25 mouse cellular contexts compared by ENCODE assay signal in genomic region chr3:58992122-58992521, GRCm38 (mm10). TPM values are rescaled to one million over a fixed set of nuclear protein-coding genes. Genes with fewer than 3 reads are reported as not detected.
A peak's percentile ranks its signal among the peaks of the same experiment; 100 is the strongest.
DNase-seq lines count a peak whose midpoint lies in the region; ATAC-seq and TF ChIP-seq lines count a peak whose summit lies in the region.
"Had no signal": no experiment of that assay in that cellular context is flagged by ENCODE, and none has a peak within 500 bp of the region (broad histone marks: within the 10 kb centered on the region; RNA-seq: fewer than 3 reads in every experiment).

No protein-coding gene starts in this region.

- H3K27ac ChIP-seq in forebrain, postnatal 0 days (ENCODE audit: low read depth, low read length): no peak overlapping the region
- H3K27ac ChIP-seq in forebrain, embryonic 15.5 days (replicated peaks): no peak overlapping the region
- H3K27ac ChIP-seq in midbrain, embryonic 11.5 days (ENCODE audit: low read depth, low read length): no peak overlapping the region
- H3K27ac ChIP-seq in midbrain, embryonic 10.5 days (replicated peaks): no peak overlapping the region
- no peak overlapping the region for H3K27ac ChIP-seq in midbrain, embryonic 16.5 days (ENCODE audit: low read length)
- H3K27ac ChIP-seq in lung, postnatal 0 days (ENCODE audit: low read length): no peak overlapping the region
- H3K27ac ChIP-seq: embryonic facial prominence, embryonic 12.5 days; heart, embryonic 10.5 days; limb, embryonic 12.5 days; neural tube, embryonic 15.5 days had no signal

- no peak for TF ChIP-seq EP300 in lung, postnatal 0 days (IDR thresholded peaks at IDR 0.05)

- no peaks in the 10 kb centered on the region for H3K4me1 ChIP-seq in forebrain, postnatal 0 days (ENCODE audit: insufficient read depth)
- H3K4me1 ChIP-seq in forebrain, embryonic 15.5 days: no peaks in the 10 kb centered on the region
- no peaks in the 10 kb centered on the region; the same call in 1 of the 2 replicates for H3K4me1 ChIP-seq in midbrain, embryonic 11.5 days (ENCODE audit: control insufficient read depth, insufficient read depth, low read length)
- H3K4me1 ChIP-seq in midbrain, embryonic 10.5 days: peaks cover 5% of the 10 kb centered on the region; the same call in 1 of the 2 replicates
- H3K4me1 ChIP-seq in midbrain, embryonic 16.5 days (ENCODE audit: control insufficient read depth, insufficient read depth, low read length): peaks cover 4% of the 10 kb centered on the region; the same call in 1 of the 2 replicates
- no peaks in the 10 kb centered on the region for H3K4me1 ChIP-seq in lung, postnatal 0 days (ENCODE audit: insufficient read depth, low read depth, low read length)
- H3K4me1 ChIP-seq: embryonic facial prominence, embryonic 12.5 days; heart, embryonic 10.5 days; limb, embryonic 12.5 days; neural tube, embryonic 15.5 days had no signal

- no peak for TF ChIP-seq CTCF in forebrain, postnatal 0 days (IDR thresholded peaks at IDR 0.05; ENCODE audit: low read depth)
- TF ChIP-seq CTCF in lung, postnatal 0 days (IDR thresholded peaks at IDR 0.05): no peak

- ATAC-seq in forebrain, postnatal 0 days: peak; percentile 29; the same call in 1 of the 2 replicates
- no peak for ATAC-seq in forebrain, embryonic 15.5 days (replicated peaks)
- ATAC-seq in midbrain, embryonic 11.5 days (ENCODE audit: low FRiP score): no peak
- ATAC-seq in midbrain, embryonic 16.5 days: peak; percentile 80
- no peak for ATAC-seq in lung, postnatal 0 days
- ATAC-seq: intestine, embryonic 16.5 days; liver, postnatal 0 days; Patski had no signal

- no peaks in the 10 kb centered on the region for H3K36me3 ChIP-seq in forebrain, postnatal 0 days (ENCODE audit: insufficient read depth)
- H3K36me3 ChIP-seq in forebrain, embryonic 15.5 days: no peaks in the 10 kb centered on the region
- H3K36me3 ChIP-seq in midbrain, embryonic 11.5 days (ENCODE audit: control insufficient read depth, insufficient read depth, low read length): no peaks in the 10 kb centered on the region
- H3K36me3 ChIP-seq in midbrain, embryonic 10.5 days: no peaks in the 10 kb centered on the region
- no peaks in the 10 kb centered on the region for H3K36me3 ChIP-seq in midbrain, embryonic 16.5 days (ENCODE audit: control insufficient read depth, insufficient read depth, low read length)
- H3K36me3 ChIP-seq in lung, postnatal 0 days (ENCODE audit: insufficient read depth, low read length): no peaks in the 10 kb centered on the region
- H3K36me3 ChIP-seq: embryonic facial prominence, embryonic 12.5 days; G1E; heart, embryonic 10.5 days; limb, embryonic 12.5 days; neural tube, embryonic 15.5 days had no signal

- no peak overlapping the region for H3K4me2 ChIP-seq in forebrain, postnatal 0 days (ENCODE audit: low read depth)
- H3K4me2 ChIP-seq in forebrain, embryonic 15.5 days (replicated peaks): no peak overlapping the region
- H3K4me2 ChIP-seq in midbrain, embryonic 11.5 days: no peak overlapping the region
- no peak overlapping the region for H3K4me2 ChIP-seq in midbrain, embryonic 16.5 days (ENCODE audit: low read length)
- no peak overlapping the region for H3K4me2 ChIP-seq in lung, postnatal 0 days (replicated peaks; ENCODE audit: low read depth, low read length)
- H3K4me2 ChIP-seq: embryonic facial prominence, embryonic 12.5 days; limb, embryonic 12.5 days; liver, embryonic 11.5 days; neural tube, embryonic 15.5 days had no signal

- H3K9ac ChIP-seq in forebrain, postnatal 0 days: no peak overlapping the region
- H3K9ac ChIP-seq in forebrain, embryonic 15.5 days (replicated peaks): no peak overlapping the region
- no peak overlapping the region for H3K9ac ChIP-seq in midbrain, embryonic 11.5 days (ENCODE audit: low read length)
- H3K9ac ChIP-seq in midbrain, embryonic 16.5 days (ENCODE audit: low read depth, low read length): no peak overlapping the region
- H3K9ac ChIP-seq in lung, postnatal 0 days (replicated peaks; ENCODE audit: low read depth): no peak overlapping the region
- H3K9ac ChIP-seq: embryonic facial prominence, embryonic 12.5 days; limb, embryonic 12.5 days; liver, postnatal 0 days; neural tube, embryonic 15.5 days had no signal

- no peaks in the 10 kb centered on the region for H3K27me3 ChIP-seq in forebrain, postnatal 0 days (ENCODE audit: insufficient read depth, low read length)
- H3K27me3 ChIP-seq in forebrain, embryonic 15.5 days: no peaks in the 10 kb centered on the region
- H3K27me3 ChIP-seq in midbrain, embryonic 11.5 days (ENCODE audit: control insufficient read depth, insufficient read depth, low read length): no peaks in the 10 kb centered on the region
- H3K27me3 ChIP-seq in midbrain, embryonic 10.5 days (ENCODE audit: low read depth, poor library complexity, severe bottlenecking): peaks cover 7% of the 10 kb centered on the region; the same call in 1 of the 2 replicates
- no peaks in the 10 kb centered on the region for H3K27me3 ChIP-seq in midbrain, embryonic 16.5 days (ENCODE audit: control insufficient read depth, insufficient read depth, low read depth, low read length)
- no peaks in the 10 kb centered on the region for H3K27me3 ChIP-seq in lung, postnatal 0 days (replicated peaks; ENCODE audit: insufficient read depth, low read length)
- H3K27me3 ChIP-seq: CH12.LX; neural tube, embryonic 15.5 days; Patski had no signal

- no peak overlapping the region for H3K4me3 ChIP-seq in forebrain, postnatal 0 days (ENCODE audit: low read depth, low read length)
- no peak overlapping the region for H3K4me3 ChIP-seq in forebrain, embryonic 15.5 days
- no peak overlapping the region for H3K4me3 ChIP-seq in midbrain, embryonic 11.5 days (ENCODE audit: low read depth, low read length)
- no peak overlapping the region for H3K4me3 ChIP-seq in midbrain, embryonic 10.5 days
- no peak overlapping the region for H3K4me3 ChIP-seq in midbrain, embryonic 16.5 days (ENCODE audit: low read depth, low read length)
- H3K4me3 ChIP-seq in lung, postnatal 0 days (ENCODE audit: low read depth, low read length): no peak overlapping the region
- H3K4me3 ChIP-seq: embryonic facial prominence, embryonic 12.5 days; heart, embryonic 10.5 days; limb, embryonic 12.5 days; neural tube, embryonic 15.5 days had no signal

- no peaks in the 10 kb centered on the region for H3K9me3 ChIP-seq in forebrain, postnatal 0 days (ENCODE audit: low read length)
- H3K9me3 ChIP-seq in forebrain, embryonic 15.5 days: no peaks in the 10 kb centered on the region
- H3K9me3 ChIP-seq in midbrain, embryonic 11.5 days (ENCODE audit: control insufficient read depth, low read length): no peaks in the 10 kb centered on the region
- no peaks in the 10 kb centered on the region for H3K9me3 ChIP-seq in midbrain, embryonic 10.5 days (replicated peaks)
- H3K9me3 ChIP-seq in midbrain, embryonic 16.5 days (replicated peaks; ENCODE audit: control insufficient read depth, low read length, poor library complexity, severe bottlenecking): no peaks in the 10 kb centered on the region
- H3K9me3 ChIP-seq in lung, postnatal 0 days (ENCODE audit: low read length): no peaks in the 10 kb centered on the region
- H3K9me3 ChIP-seq: embryonic facial prominence, embryonic 12.5 days; G1E; heart, embryonic 10.5 days; limb, embryonic 12.5 days; neural tube, embryonic 15.5 days had no signal

- DNase-seq in forebrain, postnatal 0 days: no peak
- peak; percentile 70 for DNase-seq in midbrain, embryonic 11.5 days (ENCODE audit: low spot score, missing footprints)
- DNase-seq in midbrain, embryonic 10.5 days (ENCODE audit: low spot score): no peak
- no peak for DNase-seq in lung, postnatal 0 days (ENCODE audit: low spot score)
- DNase-seq in adipocyte (ENCODE audit: low spot score): no peak
- DNase-seq: adrenal gland, adult 2 months; B cell, adult 2 months; cerebellum, adult 11-12 months; cerebellum, postnatal 10 days; kidney, postnatal 36 days; liver, postnatal 0 days; lung, postnatal 10 days; right cerebral cortex, postnatal 14 days; thymus, postnatal 14 days had no signal

RNA-seq across cellular contexts. Expression of gene Med12l, which starts 13.5 kb away (rescaled TPM):
- 14.9 and 19.2 TPM in 2 replicates for total RNA-seq in forebrain, postnatal 0 days (2014; rRNA removed)
- 1.1 and 2.1 TPM in 2 replicates for polyA plus RNA-seq in forebrain, postnatal 0 days (2015; fragmentation: Nextera tagmentation; extraction: Ambion mirVana)
- polyA plus RNA-seq in forebrain, embryonic 15.5 days (2015; fragmentation: Nextera tagmentation; extraction: Ambion mirVana): 3.3 and 3.5 TPM in 2 replicates
- 2.9 and 3.3 TPM in 2 replicates for polyA plus RNA-seq in midbrain, embryonic 11.5 days (2014; fragmentation: Nextera tagmentation; extraction: Ambion mirVana)
- 2.3 and 2.7 TPM in 2 replicates for polyA plus RNA-seq in midbrain, embryonic 10.5 days (2016; fragmentation: Nextera tagmentation; extraction: Ambion mirVana)
- polyA plus RNA-seq in midbrain, embryonic 16.5 days (2015; fragmentation: Nextera tagmentation; extraction: Ambion mirVana): 4.5 and 4.6 TPM in 2 replicates
- 0.27 and 0.40 TPM in 2 replicates for polyA plus RNA-seq in lung, postnatal 0 days (2015; fragmentation: Nextera tagmentation; extraction: Ambion mirVana)
- polyA plus RNA-seq: G1E had no signal

Comparison
In these comparisons a context has a peak if more than half of its experiments do, and no peak if none do; other contexts are left out.
1. ATAC-seq: peak in forebrain, postnatal 0 days (single experiment) and midbrain, embryonic 16.5 days (single experiment); none in forebrain, embryonic 15.5 days (single experiment), midbrain, embryonic 11.5 days (single experiment) and lung, postnatal 0 days (single experiment).